Mouse (Mus musculus): ENCODE data around the gene Rnase11. TPM values are rescaled to one million over a fixed set of nuclear protein-coding genes. Genes with fewer than 3 reads are reported as not detected.

The Rnase11 gene
- polyA plus RNA-seq, 1 experiment from 2014 or later = not detected

- WGBS = 10% methylated on average over 33 of the region's 33 CpGs
- Histone ChIP-seq H3K4me3 (ENCODE audit: low read depth, low read length) (peak within 1 kb of the TSS; percentile 68), H3K27me3 (ENCODE audit: control insufficient read depth, insufficient read depth, low read length) (no peaks in the 10 kb centered on the region), H3K9me3 (ENCODE audit: control insufficient read depth, low read length) (no peaks in the 10 kb centered on the region), H3K36me3 (ENCODE audit: control insufficient read depth, insufficient read depth, low read length) (no peaks in the 10 kb centered on the region), H3K9ac (ENCODE audit: low read length) (peak within 1 kb of the TSS; percentile 55), H3K4me2 (ENCODE audit: low read depth) (peak within 1 kb of the TSS; percentile 68), H3K4me1 (ENCODE audit: control insufficient read depth, insufficient read depth, low read length) (peaks cover 2% of the 10 kb centered on the region; the same call in 1 of the 2 replicates), H3K27ac (ENCODE audit: low read depth, low read length) (peak within 1 kb of the TSS; percentile 70; the same call in 1 of the 2 replicates)
- peak; percentile 71 for DNase-seq (ENCODE audit: low spot score)
- peak; percentile 20; the same call in 1 of the 2 replicates for ATAC-seq (ENCODE audit: insufficient read depth, low FRiP score, low TSS enrichment)
Measured at GRCm38 (mm10) chr14:51090921-51091900, 41.2 kb upstream of the Rnase11 start, which contains the start of the genes Rnase4 and Ang. TSS of gene Rnase4 (plus strand) at chr14:51091077. TSS of gene Ang (plus strand) at chr14:51091150.

GRCm38 (mm10) chr14:51090077-51090781, 40.3 kb upstream of the Rnase11 start:
- peak; percentile 54 for ATAC-seq (ENCODE audit: insufficient read depth, low FRiP score, low TSS enrichment)
- no peaks in the 10 kb centered on the region for H3K9me3 ChIP-seq (ENCODE audit: control insufficient read depth, low read length)
- WGBS = 0% methylated on average over 27 of the region's 27 CpGs
- H3K27me3 ChIP-seq (ENCODE audit: control insufficient read depth, insufficient read depth, low read length) = no peaks in the 10 kb centered on the region
- peaks cover 2% of the 10 kb centered on the region; the same call in 1 of the 2 replicates for H3K4me1 ChIP-seq (ENCODE audit: control insufficient read depth, insufficient read depth, low read length)
- peak overlapping the region; percentile 70; the same call in 1 of the 2 replicates for H3K27ac ChIP-seq (ENCODE audit: low read depth, low read length)
- peak; percentile 85 for DNase-seq (ENCODE audit: low spot score)
- peak overlapping the region; percentile 68 for H3K4me2 ChIP-seq (ENCODE audit: low read depth)
- no peaks in the 10 kb centered on the region for H3K36me3 ChIP-seq (ENCODE audit: control insufficient read depth, insufficient read depth, low read length)
- H3K9ac ChIP-seq (ENCODE audit: low read length) = peak overlapping the region; percentile 39
- peak overlapping the region; percentile 68 for H3K4me3 ChIP-seq (ENCODE audit: low read depth, low read length)

- H3K9me3 ChIP-seq (ENCODE audit: control insufficient read depth, low read length) = no peaks in the 10 kb centered on the region
- H3K9ac ChIP-seq (ENCODE audit: low read length) = peak overlapping the region; percentile 39
- ATAC-seq (ENCODE audit: insufficient read depth, low FRiP score, low TSS enrichment) (no peak), DNase-seq (ENCODE audit: low spot score) (no peak)
- H3K4me3 ChIP-seq (ENCODE audit: low read depth, low read length) = peak overlapping the region; percentile 68
- H3K27me3 ChIP-seq (ENCODE audit: control insufficient read depth, insufficient read depth, low read length) = no peaks in the 10 kb centered on the region
- H3K36me3 ChIP-seq (ENCODE audit: control insufficient read depth, insufficient read depth, low read length) = no peaks in the 10 kb centered on the region
- H3K27ac ChIP-seq (ENCODE audit: low read depth, low read length) = 0 out of 2 replicates have a peak overlapping the region, but pooled peaks have one; percentile 70
- WGBS = 0% methylated on average over 15 of the region's 15 CpGs
- H3K4me1 ChIP-seq (ENCODE audit: control insufficient read depth, insufficient read depth, low read length) = peaks cover 2% of the 10 kb centered on the region; the same call in 1 of the 2 replicates
- peak overlapping the region; percentile 68 for H3K4me2 ChIP-seq (ENCODE audit: low read depth)
Measured at GRCm38 (mm10) chr14:51089674-51090076, 39.7 kb upstream of the Rnase11 start.

- peaks cover 2% of the 10 kb centered on the region; the same call in 1 of the 2 replicates for H3K4me1 ChIP-seq (ENCODE audit: control insufficient read depth, insufficient read depth, low read length)
- peak overlapping the region; percentile 76 for H3K4me2 ChIP-seq (ENCODE audit: low read depth)
- no peaks in the 10 kb centered on the region for H3K9me3 ChIP-seq (ENCODE audit: control insufficient read depth, low read length)
- H3K27ac ChIP-seq (ENCODE audit: low read depth, low read length) = 0 out of 2 replicates have a peak overlapping the region, but pooled peaks have one; percentile 70
- under 1% methylated on average over 34 of the region's 34 CpGs for WGBS
- no peaks in the 10 kb centered on the region for H3K27me3 ChIP-seq (ENCODE audit: control insufficient read depth, insufficient read depth, low read length)
- peak; percentile 94 for DNase-seq (ENCODE audit: low spot score)
- peak; percentile 94 for ATAC-seq (ENCODE audit: insufficient read depth, low FRiP score, low TSS enrichment)
- peak overlapping the region; percentile 59 for H3K9ac ChIP-seq (ENCODE audit: low read length)
- H3K36me3 ChIP-seq (ENCODE audit: control insufficient read depth, insufficient read depth, low read length) = no peaks in the 10 kb centered on the region
- H3K4me3 ChIP-seq (ENCODE audit: low read depth, low read length) = peak overlapping the region; percentile 68
Measured at GRCm38 (mm10) chr14:51088970-51089673, 39.2 kb upstream of the Rnase11 start.

- DNase-seq (ENCODE audit: low spot score) = peak; percentile 82
- ATAC-seq (ENCODE audit: insufficient read depth, low FRiP score, low TSS enrichment) = peak; percentile 42
- under 1% methylated on average over 23 of the region's 23 CpGs for WGBS
- H3K4me1 ChIP-seq (ENCODE audit: control insufficient read depth, insufficient read depth, low read length) = peaks cover 7% of the 10 kb centered on the region
- H3K9ac ChIP-seq (ENCODE audit: low read length) = peak overlapping the region; percentile 59
- no peaks in the 10 kb centered on the region; the same call in 1 of the 2 replicates for H3K27me3 ChIP-seq (ENCODE audit: control insufficient read depth, insufficient read depth, low read length)
- H3K4me3 ChIP-seq (ENCODE audit: low read depth, low read length) = peak overlapping the region; percentile 68
- no peaks in the 10 kb centered on the region for H3K9me3 ChIP-seq (ENCODE audit: control insufficient read depth, low read length)
- no peaks in the 10 kb centered on the region for H3K36me3 ChIP-seq (ENCODE audit: control insufficient read depth, insufficient read depth, low read length)
- peak overlapping the region; percentile 76 for H3K4me2 ChIP-seq (ENCODE audit: low read depth)
- H3K27ac ChIP-seq (ENCODE audit: low read depth, low read length) = 0 out of 2 replicates have a peak overlapping the region, but pooled peaks have one; percentile 44
Measured at GRCm38 (mm10) chr14:51088166-51088969, 38.4 kb upstream of the Rnase11 start.

GRCm38 (mm10) chr14:51087762-51088161, 37.8 kb upstream of the Rnase11 start:
- Histone ChIP-seq H3K4me1 (ENCODE audit: control insufficient read depth, insufficient read depth, low read length) (peaks cover 9% of the 10 kb centered on the region), H3K9ac (ENCODE audit: low read length) (no peak overlapping the region), H3K27ac (ENCODE audit: low read depth, low read length) (no peak overlapping the region), H3K36me3 (ENCODE audit: control insufficient read depth, insufficient read depth, low read length) (no peaks in the 10 kb centered on the region), H3K27me3 (ENCODE audit: control insufficient read depth, insufficient read depth, low read length) (no peaks in the 10 kb centered on the region; the same call in 1 of the 2 replicates), H3K4me3 (ENCODE audit: low read depth, low read length) (peak overlapping the region; percentile 68), H3K4me2 (ENCODE audit: low read depth) (peak overlapping the region; percentile 76), H3K9me3 (ENCODE audit: control insufficient read depth, low read length) (no peaks in the 10 kb centered on the region)
- WGBS = 4% methylated on average over 9 of the region's 9 CpGs
- no peak for ATAC-seq (ENCODE audit: insufficient read depth, low FRiP score, low TSS enrichment)
- no peak for DNase-seq (ENCODE audit: low spot score)

- H3K9ac ChIP-seq (ENCODE audit: low read length) = no peak overlapping the region
- DNase-seq (ENCODE audit: low spot score) (no peak), ATAC-seq (ENCODE audit: insufficient read depth, low FRiP score, low TSS enrichment) (no peak)
- H3K36me3 ChIP-seq (ENCODE audit: control insufficient read depth, insufficient read depth, low read length) = no peaks in the 10 kb centered on the region
- H3K27ac ChIP-seq (ENCODE audit: low read depth, low read length) = no peak overlapping the region
- H3K9me3 ChIP-seq (ENCODE audit: control insufficient read depth, low read length) = no peaks in the 10 kb centered on the region
- H3K4me3 ChIP-seq (ENCODE audit: low read depth, low read length) = no peak overlapping the region
- H3K4me1 ChIP-seq (ENCODE audit: control insufficient read depth, insufficient read depth, low read length) = peaks cover 9% of the 10 kb centered on the region
- no peak overlapping the region for H3K4me2 ChIP-seq (ENCODE audit: low read depth)
- 85% methylated on average over 4 of the region's 4 CpGs for WGBS
- H3K27me3 ChIP-seq (ENCODE audit: control insufficient read depth, insufficient read depth, low read length) = no peaks in the 10 kb centered on the region; the same call in 1 of the 2 replicates
Measured at GRCm38 (mm10) chr14:51085911-51086310, 35.9 kb upstream of the Rnase11 start.

Measured in neural tube, embryonic 11.5 days (tissue).